Mouse (Mus musculus) spleen, adult 2 months (tissue): ENCODE data around the gene Vmn2r-ps159. TPM values are rescaled to one million over a fixed set of nuclear protein-coding genes. Genes with fewer than 3 reads are reported as not detected.
"Not testable (repeated sequence)": the region's sequence is repeated elsewhere in the genome, so short reads cannot be mapped to it uniquely, and the experiment has no call there.

Experiments used
- DNase-seq, 2 experiments: peaks; one replicate each; pipeline versions ENCODE4 v3.0.0 to v3.0.0-alpha.2; 2012 to 2021; ENCODE audit warnings: low spot score in 2 of 2, low read depth in 1 of 2
- H3K27ac ChIP-seq: fragments of 200-500 bp; 2 replicates; pipeline ENCODE4 v1.5.1; 2012; ENCODE audit warnings: low read length, inconsistent platforms; ENCODE audit not compliant: insufficient read depth
- H3K27me3 ChIP-seq: fragments of 200-500 bp; 2 replicates; pipeline ENCODE4 v1.6.1; 2012; ENCODE audit warnings: mild to moderate bottlenecking, moderate library complexity, low read length, inconsistent platforms; ENCODE audit not compliant: control insufficient read depth, insufficient read depth
- H3K36me3 ChIP-seq: fragments of 200-500 bp; 2 replicates; pipeline ENCODE4 v1.6.1; 2012; ENCODE audit warnings: mild to moderate bottlenecking, low read length, inconsistent platforms; ENCODE audit not compliant: control insufficient read depth, insufficient read depth
- H3K4me1 ChIP-seq: fragments of 200-500 bp; 2 replicates; pipeline ENCODE4 v1.6.1; 2011; ENCODE audit warnings: inconsistent platforms; ENCODE audit not compliant: control insufficient read depth, insufficient read depth, insufficient read length
- H3K4me3 ChIP-seq: fragments of 200-500 bp; 2 replicates; pipeline ENCODE4 v1.5.1; 2011; ENCODE audit warnings: mild to moderate bottlenecking, inconsistent platforms; ENCODE audit not compliant: insufficient read depth, insufficient read length; ENCODE audit errors: extremely low read depth
- CTCF ChIP-seq: fragments of 200-500 bp; IDR thresholded peaks from 2 replicates; pipeline ENCODE4 v1.5.1; 2011; ENCODE audit warnings: mild to moderate bottlenecking, inconsistent platforms; ENCODE audit not compliant: insufficient read depth, insufficient read length, insufficient replicate concordance; ENCODE audit errors: extremely low read depth
- POLR2A ChIP-seq: fragments of 200-500 bp; IDR thresholded peaks from 2 replicates; pipeline ENCODE4 v1.6.1; 2011; ENCODE audit warnings: low read depth, low read length, inconsistent platforms
- WGBS: fragments of 180-500 bp; shearing (Covaris S2); methylation state at CpG from one replicate; pipeline ENCODE4 v1.1.7; 2018; 5-methylcytosine and 5-hydroxymethylcytosine counted together
- polyA plus RNA-seq: library from polyadenylated mRNA; depleted of rRNA; stranded (reverse); fragments of >200 nt; gene quantifications from 2 replicates; pipeline ENCODE4 v1.2.3, GENCODE M21; 2012; rRNA removed

Gene Vmn2r-ps159
- polyA plus RNA-seq = not detected in 2 replicates

DNA sequence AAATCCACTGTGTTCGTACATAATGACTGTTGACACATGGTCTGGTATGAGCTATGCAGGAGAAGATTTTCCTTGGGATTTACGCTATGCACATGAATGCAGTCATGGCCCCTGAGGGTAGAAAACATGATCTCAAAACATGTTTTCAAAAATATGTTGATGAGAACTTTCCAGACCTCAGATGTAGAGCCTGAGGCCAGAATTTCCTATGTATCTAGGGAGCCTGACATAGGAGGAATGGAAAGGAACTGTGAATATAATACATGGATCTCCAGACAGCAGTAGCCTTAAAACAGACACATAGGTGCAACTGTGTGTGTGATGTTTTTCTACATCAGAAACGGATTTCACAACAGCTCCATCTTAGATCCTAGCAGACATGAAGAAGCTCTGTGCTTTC lies at the start of gene Vmn2r-ps159:
Vmn2r-ps159 (plus strand) TSS at position 301 of the 400 bp plus-strand sequence.
- not testable (repeated sequence) for H3K27ac ChIP-seq, H3K4me3 ChIP-seq, H3K36me3 ChIP-seq, H3K4me1 ChIP-seq, DNase-seq, H3K27me3 ChIP-seq
- 73% methylated on average over 3 of the region's 3 CpGs for WGBS

GRCm38 (mm10) chr4:156341601-156342504 lies 10.9 kb downstream of the Vmn2r-ps159 start:
- not testable (repeated sequence) for H3K36me3 ChIP-seq, H3K27me3 ChIP-seq, H3K27ac ChIP-seq, H3K4me3 ChIP-seq, DNase-seq, H3K4me1 ChIP-seq
- WGBS = 79% methylated on average over 4 of the region's 4 CpGs

- TF ChIP-seq CTCF (no peak), POLR2A (no peak)
- Histone ChIP-seq H3K27ac (no peak overlapping the region), H3K27me3 (no peaks in the 10 kb centered on the region), H3K4me1 (no peaks in the 10 kb centered on the region), H3K36me3 (no peaks in the 10 kb centered on the region), H3K4me3 (no peak overlapping the region)
- 78% methylated on average over 2 of the region's 2 CpGs for WGBS
- peak in 1 of 2 experiments; percentile 56 for DNase-seq
Observed at GRCm38 (mm10) chr4:156342569-156343325, 11.8 kb downstream of the Vmn2r-ps159 start.

GRCm38 (mm10) chr4:156343332-156343731 lies 12.4 kb downstream of the Vmn2r-ps159 start:
- Histone ChIP-seq H3K27ac (no peak overlapping the region), H3K4me1 (no peaks in the 10 kb centered on the region), H3K36me3 (no peaks in the 10 kb centered on the region), H3K27me3 (no peaks in the 10 kb centered on the region), H3K4me3 (no peak overlapping the region)
- TF ChIP-seq POLR2A = no peak
- TF ChIP-seq CTCF = no peak
- no peak for DNase-seq
- 78% methylated on average over 1 of the region's 1 CpGs for WGBS

DNA sequence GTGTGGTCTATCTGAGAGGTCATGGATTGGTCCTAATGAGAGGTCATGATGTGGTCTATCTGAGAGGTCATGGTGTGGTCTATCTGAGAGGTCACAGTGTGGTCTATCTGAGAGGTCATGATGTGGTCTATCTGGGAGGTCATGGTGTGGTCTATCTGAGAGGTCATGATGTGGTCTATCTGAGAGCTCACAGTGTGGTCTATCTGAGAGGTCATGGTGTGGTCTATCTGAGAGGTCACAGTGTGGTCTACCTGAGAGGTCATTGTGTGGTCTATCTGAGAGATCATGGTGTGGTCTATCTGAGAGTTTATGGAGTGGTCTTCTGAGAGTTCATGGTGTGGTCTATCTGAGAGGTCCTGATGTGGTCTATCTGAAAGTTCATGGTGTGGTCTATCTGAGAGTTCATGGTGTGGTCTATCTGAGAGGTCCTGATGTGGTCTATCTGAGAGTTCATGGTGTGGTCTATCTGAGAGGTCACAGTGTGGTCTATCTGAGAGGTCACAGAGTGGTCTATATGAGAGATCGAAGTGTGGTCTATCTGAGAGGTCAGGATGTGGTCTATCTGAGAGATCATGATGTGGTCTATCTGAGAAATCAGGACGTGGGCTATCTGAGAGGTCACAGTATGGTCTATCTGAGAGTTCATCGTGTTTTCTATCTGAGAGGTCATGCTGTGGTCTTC lies 26.0 kb downstream of the Vmn2r-ps159 start:
- not testable (repeated sequence) for H3K4me3 ChIP-seq, DNase-seq, H3K4me1 ChIP-seq, H3K36me3 ChIP-seq, H3K27ac ChIP-seq, H3K27me3 ChIP-seq
- 60% methylated on average over 3 of the region's 3 CpGs for WGBS

Other genes with a start within 250 kb of the Vmn2r-ps159 start
- gene 9430015G10Rik, start 221.1 kb upstream of the Vmn2r-ps159 start, polyA plus RNA-seq = 31.5 and 38.4 TPM in 2 replicates
- gene Rnf223, start 200.6 kb upstream of the Vmn2r-ps159 start, polyA plus RNA-seq = 0.55 and 0.67 TPM in 2 replicates
- gene Agrn, start 133.6 kb upstream of the Vmn2r-ps159 start, polyA plus RNA-seq = 21.2 and 23.8 TPM in 2 replicates
- 25.2 and 32.2 TPM in 2 replicates for gene Isg15, start 130.3 kb upstream of the Vmn2r-ps159 start, polyA plus RNA-seq
- 10.6 TPM in 2 replicates for gene AW011738, start 127.8 kb upstream of the Vmn2r-ps159 start, polyA plus RNA-seq
- gene Perm1, start 115.2 kb upstream of the Vmn2r-ps159 start, polyA plus RNA-seq = 0.87 and 1.0 TPM in 2 replicates
- gene Plekhn1, start 96.2 kb upstream of the Vmn2r-ps159 start, polyA plus RNA-seq = 54.7 and 62.7 TPM in 2 replicates
- 83.1 and 103 TPM in 2 replicates for gene Noc2l, start 95.1 kb upstream of the Vmn2r-ps159 start, polyA plus RNA-seq
- gene Samd11, start 75.4 kb upstream of the Vmn2r-ps159 start, polyA plus RNA-seq = 14.8 and 17.3 TPM in 2 replicates